Mouse (Mus musculus) hematopoietic stem cell, adult 5-6 weeks (primary cell): ENCODE measurements around the gene Smtn. TPM values are rescaled to one million over a fixed set of nuclear protein-coding genes. Genes with fewer than 3 reads are reported as not detected.

Experiments used
- ATAC-seq, 2 experiments: fragments of 125-278 bp in 1 of 2; replicated peaks in 1 of 2; 2 replicates each; pipeline ENCODE4 v1.8.0; 2016 to 2017; ENCODE audit warnings: inconsistent platforms in 2 of 2, mild to moderate bottlenecking in 2 of 2, moderate number of reproducible peaks in 2 of 2, low read depth in 1 of 2, moderate TSS enrichment in 1 of 2; ENCODE audit not compliant: low FRiP score in 2 of 2, poor library complexity in 2 of 2, severe bottlenecking in 2 of 2, insufficient read depth in 1 of 2, low TSS enrichment in 1 of 2
- total RNA-seq: library from RNA; stranded (forward); fragments of 172-1452, 232-1000 nt; gene quantifications from 2 replicates; pipeline ENCODE4 v1.2.3, GENCODE M21; 2017

Gene Smtn
- total RNA-seq, 1 experiment from 2014 or later = 6.9 TPM

GRCm38 (mm10) chr11:3519756-3520398 is 20.5 kb downstream of the Smtn start:
- ATAC-seq = no peak

DNA sequence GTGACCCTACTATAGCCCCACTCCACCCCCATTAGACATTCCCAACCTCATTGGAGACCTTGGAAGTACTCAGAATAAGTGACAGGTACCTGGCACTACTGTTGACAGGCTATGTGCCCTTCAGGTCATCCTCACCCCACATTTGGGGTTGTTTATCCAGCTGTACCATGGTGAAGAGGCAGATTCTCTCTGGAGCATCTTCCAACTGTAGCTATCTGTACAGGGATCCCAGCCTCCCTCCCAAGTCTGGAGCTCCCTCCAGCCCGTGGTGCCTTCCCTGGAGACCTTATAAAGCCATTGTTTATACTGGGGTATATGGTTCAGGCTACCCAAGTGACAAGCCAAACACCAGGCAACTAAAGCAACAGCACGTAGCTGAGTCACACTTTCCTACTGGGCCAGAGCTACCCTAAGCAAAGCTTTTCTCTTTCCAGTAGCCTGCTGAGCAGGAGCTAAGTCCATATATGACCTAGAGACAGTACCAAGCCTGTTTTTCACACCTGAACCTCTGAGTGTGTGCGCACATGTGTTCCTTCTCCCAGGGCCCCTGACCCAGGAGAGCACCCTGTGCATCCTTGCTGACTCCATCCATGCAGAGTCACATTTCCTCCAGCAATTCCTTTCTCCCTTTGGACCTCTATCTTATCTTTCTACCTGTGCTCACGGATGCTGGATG is 21.2 kb downstream of the Smtn start:
- ATAC-seq = no peak

DNA sequence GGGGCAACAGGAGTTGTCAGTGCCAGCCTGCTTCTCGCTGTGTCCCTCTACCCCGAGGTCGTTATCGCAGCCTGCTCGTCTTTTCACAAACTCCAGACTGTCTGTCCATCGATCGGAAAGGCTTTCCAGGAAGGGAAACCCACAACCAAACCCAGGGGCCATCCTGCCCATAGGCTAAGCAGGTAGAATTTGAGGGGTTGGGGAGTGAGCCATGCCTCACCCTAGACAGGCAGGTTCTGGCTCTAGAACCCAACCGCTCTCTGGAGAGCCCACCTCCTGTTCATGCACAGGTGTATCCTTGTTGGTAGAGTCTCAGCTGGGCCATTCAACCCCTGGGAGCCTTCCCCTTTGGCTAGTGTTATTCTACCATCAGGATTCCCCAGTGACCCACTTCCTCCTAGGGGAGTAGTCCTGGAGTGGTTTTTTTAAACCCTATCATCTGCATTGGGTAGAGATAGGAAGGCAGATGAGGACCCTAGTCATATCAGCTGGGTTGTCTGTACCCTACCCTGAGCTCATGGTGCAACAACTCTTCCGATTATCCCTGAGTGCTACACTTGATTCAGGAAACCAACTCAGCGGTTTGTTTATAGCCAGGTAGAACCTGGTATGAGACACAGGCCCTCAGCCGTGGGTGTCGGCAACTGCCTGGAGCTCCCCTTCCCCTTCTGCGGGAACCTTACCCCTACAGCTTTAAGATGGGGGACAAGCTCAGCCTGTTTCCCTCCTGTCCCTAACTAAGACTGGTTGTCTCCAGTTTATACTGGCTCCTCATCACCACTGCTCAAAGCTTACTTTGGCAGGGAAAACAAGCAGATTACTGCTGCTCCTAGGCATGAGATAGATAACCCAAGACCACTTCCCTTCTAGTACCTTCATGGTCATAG is 22.3 kb downstream of the Smtn start:
- ATAC-seq = no peak

DNA sequence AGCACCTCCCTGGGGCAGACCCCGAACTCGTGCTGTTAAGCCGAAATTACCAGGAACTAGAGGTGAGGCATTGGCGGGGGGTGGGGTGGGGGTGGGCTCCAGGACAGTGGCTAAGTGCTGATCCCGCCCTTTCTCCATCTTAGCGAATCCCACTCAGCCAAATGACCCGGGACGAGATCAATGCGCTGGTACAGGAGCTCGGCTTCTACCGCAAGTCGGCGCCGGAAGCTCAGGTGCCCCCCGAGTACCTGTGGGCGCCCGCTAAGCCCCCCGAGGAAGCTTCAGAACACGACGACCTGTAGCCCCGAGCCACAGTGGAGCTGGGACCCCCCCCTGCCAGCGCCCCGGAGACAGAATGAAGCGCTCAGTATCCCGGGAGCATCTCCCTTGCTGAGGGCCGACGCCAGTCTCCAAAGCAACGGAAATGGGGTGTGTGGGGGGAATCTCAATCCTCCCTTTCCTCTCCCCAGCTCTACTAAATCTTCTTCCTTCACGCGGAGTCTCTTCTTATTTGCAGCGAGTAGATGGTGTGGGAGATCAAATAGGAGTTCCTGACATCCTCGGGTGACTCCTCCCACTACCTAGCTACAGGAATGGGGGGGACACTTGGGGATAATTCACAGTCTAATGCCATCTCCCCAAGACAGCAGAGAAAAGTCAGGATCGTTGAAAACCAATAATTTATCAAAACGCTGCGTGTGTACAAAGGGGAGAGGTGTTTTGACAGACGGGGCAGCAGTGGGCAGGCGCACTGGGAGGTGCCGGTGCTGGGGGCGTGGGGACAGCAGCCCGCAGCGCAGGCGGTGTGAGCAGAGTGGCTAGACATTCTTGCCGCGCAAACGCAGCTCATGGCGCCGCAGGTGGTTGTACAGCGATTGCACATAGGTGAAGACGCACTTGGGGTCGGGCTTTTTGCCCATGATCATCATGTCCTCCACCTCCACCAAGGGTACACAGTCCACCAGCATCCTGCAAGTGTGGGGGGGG is 23.3 kb downstream of the Smtn start:
- ATAC-seq = peak; percentile 65; a peak in 3 of 4 replicates

DNA sequence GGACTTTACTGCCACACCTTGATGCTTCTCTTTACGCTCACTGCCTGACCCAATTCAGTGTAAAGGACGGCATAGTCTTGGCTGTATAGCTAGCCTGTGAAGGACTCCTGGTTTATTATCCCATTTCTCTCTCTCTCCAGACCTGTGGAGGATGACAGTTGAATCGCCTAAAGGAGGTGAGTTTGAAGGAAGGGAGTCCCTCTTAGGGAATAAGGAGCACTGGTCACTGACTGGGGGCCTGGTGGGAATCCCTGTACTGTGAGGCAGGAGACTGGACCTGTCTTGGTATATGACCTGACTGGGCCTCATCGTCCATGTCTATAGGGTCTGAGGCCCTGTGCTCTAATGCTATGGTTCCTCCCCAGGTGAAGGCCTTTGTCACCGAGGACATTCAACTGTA is 24.3 kb downstream of the Smtn start:
- ATAC-seq = no peak

DNA sequence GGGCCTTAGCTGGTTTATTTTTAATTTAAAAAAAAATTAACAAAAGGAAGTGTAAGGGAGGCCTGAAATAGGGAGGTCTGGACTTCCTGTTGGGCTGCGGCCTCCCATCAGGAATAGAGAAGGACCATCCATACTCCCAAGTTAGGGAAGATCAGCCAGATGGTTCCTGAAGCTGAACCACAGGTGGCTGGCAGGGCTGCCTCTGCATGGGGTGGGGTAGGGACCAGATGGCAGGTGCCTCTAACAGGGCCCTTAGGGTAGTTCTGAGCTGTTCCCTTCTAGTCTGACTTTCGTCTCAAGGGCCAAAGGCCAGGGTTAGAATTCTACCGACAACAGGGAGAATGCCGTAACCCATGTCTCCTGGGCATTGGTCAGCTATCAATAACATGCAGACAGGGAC is 24.8 kb downstream of the Smtn start:
- no peak for ATAC-seq

DNA sequence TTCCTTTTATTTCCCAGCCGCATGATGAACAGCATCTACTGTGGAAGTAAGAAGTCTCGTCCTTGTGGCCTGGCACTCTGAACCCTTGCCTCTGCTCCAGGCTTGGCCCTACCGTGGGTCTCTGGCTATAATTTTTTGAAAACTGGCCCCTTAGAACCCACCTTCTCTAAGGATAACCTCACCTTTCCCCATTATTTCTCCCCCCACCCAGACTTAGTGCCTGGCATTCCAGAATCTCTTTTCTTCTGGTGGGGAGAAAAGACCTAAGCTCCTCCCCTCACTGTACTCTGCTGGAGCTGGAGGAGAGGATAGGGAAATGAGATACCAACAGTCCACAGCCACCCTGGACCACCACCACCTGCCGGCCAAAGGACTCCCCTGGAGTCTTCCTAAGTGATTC is 25.2 kb downstream of the Smtn start:
- ATAC-seq = no peak

GRCm38 (mm10) chr11:3514529-3515054 is 25.8 kb downstream of the Smtn start, which contains the start of gene Selenom:
Gene Selenom, plus strand, starts transcription at chr11:3514684.
- peak; percentile 77 to 78 for ATAC-seq

DNA sequence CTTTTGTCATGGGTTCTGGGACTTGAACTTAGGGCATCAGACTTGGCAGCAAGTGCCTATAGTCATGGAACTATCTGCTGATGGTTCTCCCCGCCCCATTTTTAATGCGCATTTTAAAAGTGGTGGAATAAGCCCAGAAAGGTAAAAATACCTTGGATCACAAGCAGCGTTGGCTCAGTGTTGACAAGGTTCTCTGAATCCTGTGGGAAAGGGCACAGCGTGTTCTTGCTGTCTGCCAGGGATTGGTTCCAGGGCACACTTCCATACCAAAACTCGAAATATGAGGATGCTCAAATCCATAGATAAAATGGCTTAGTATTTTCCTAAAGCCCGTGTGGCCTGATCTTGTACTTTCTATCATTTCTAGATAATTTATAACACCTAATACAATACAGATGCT is 27.1 kb downstream of the Smtn start:
- ATAC-seq = no peak

- no peak; a peak in 1 of 4 replicates for ATAC-seq
These were observed 30.1 kb downstream of the Smtn start for GRCm38 (mm10) chr11:3510321-3510720.

DNA sequence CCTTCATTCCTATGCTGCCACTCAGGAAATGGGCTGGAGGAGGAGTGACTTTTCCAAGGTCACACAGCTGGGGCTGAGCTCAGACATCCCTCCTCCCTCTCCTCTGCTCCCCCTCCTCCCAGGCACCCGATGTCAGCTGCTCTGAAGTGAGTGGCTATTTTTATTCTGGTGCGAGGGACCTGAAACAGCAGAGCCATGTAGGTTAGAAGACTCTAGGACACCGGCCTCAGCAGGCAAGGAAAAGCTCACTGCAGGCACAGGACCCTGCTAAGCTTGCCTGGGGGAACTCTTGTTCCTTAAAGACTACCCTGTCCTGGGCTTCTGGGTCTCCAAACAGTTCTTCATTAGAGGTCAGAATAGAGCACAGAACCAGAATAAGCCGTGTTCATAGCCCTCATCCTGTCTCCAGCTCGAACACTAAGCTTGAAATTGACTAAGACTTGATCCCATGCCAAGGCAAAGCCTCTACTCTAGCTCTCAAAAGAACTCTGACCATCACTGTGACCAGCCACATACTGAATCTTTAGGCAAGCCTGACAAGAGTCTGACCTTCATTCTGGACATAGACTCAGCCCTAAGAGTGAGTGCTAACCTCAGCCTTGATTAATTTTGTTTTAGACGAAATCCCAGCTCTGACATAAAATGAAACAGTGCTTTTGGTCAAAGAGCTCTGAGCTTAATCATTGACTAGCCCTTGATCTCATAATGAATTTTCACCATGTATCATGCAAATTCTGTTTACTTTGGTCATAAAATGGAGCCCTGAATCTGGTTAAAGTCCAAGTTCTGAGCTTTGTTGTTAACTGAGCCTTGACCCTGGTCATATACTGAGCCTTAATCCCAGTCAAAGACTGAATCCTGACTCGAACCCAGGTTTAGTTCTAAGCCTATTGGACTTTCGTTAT is 31.0 kb downstream of the Smtn start:
- ATAC-seq = no peak

GRCm38 (mm10) chr11:3508226-3508625 is 32.2 kb downstream of the Smtn start:
- 0 out of 4 replicates have a peak, but pooled peaks of 1 of the 2 experiments have one; percentile 13 for ATAC-seq

GRCm38 (mm10) chr11:3503755-3504693 is 36.4 kb downstream of the Smtn start:
- no peak for ATAC-seq

DNA sequence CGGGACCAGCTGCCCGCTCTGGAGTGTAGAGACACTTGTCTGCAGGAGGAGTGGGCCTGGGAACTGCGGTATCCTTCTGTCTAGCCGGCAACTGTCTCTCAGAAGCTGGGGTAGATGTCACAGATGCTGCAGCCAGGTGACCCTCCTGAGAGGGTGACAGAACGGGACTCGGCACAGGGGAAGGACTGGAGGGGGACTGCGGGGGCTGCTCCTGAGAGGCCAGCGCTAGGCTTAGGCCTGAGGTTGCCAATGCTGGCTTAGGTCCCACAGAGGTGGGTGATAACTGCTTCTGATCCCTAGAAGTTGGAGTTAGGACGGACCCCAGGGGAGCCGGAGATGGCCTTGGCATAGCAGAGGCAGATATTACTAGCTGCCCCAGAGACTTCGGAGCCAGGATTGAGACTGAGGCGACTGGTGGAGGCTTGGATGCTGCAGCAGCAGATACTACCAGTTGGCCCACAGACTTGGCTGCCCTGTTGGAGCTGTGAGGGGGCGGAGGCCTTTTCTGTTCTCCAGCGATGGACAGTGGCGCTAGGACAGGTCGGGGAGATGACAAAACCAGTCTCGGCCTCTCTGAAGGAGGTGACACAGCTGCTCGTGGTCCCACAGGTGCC is 37.8 kb downstream of the Smtn start:
- ATAC-seq = no peak

- no peak for ATAC-seq
These were observed 38.4 kb downstream of the Smtn start for GRCm38 (mm10) chr11:3502057-3502456.
